8 mouse cellular contexts compared by ENCODE assay signal in genomic region chr5:120231435-120232147, GRCm38 (mm10).
A peak's percentile ranks its signal among the peaks of the same experiment; 100 is the strongest.
DNase-seq lines count a peak whose midpoint lies in the region; ATAC-seq lines count a peak whose summit lies in the region.

No protein-coding gene starts in this region.

- DNase-seq in frontal cortex, postnatal 10 days (ENCODE audit: low spot score in 2 of 2): peak; percentile 63 to 75
- peak; percentile 74 for DNase-seq in right cerebral cortex, postnatal 14 days
- DNase-seq in right cerebral cortex, adult 2 months (ENCODE audit: low spot score in 2 of 2): no peak
- DNase-seq in layer of hippocampus, postnatal 10 days (ENCODE audit: low spot score in 2 of 2): peak; percentile 51 to 64
- DNase-seq in retina, embryonic 14.5 days (ENCODE audit: low spot score): peak; percentile 90
- DNase-seq in adrenal gland, postnatal 4 days (ENCODE audit: low spot score in 2 of 2): no peak
- no peak for DNase-seq in lung, postnatal 4 days

- no peak for ATAC-seq in frontal cortex, adult (ENCODE audit: low TSS enrichment)

Comparison
In these comparisons a context has a peak if more than half of its experiments do, and no peak if none do; other contexts are left out.
1. DNase-seq: peak in frontal cortex, postnatal 10 days (2 of 2), right cerebral cortex, postnatal 14 days (single experiment), layer of hippocampus, postnatal 10 days (2 of 2) and retina, embryonic 14.5 days (single experiment); none in right cerebral cortex, adult 2 months (0 of 2), adrenal gland, postnatal 4 days (0 of 2) and lung, postnatal 4 days (0 of 2).